Mouse (Mus musculus): Measurements from ENCODE around the gene Pfpl. TPM values are rescaled to one million over a fixed set of nuclear protein-coding genes. Genes with fewer than 3 reads are reported as not detected.
A peak's percentile ranks its signal among the peaks of the same experiment; 100 is the strongest.

Gene Pfpl
- polyA plus RNA-seq, 1 experiment from 2014 or later = not detected

- Histone ChIP-seq H3K36me3 (replicated peaks; ENCODE audit: insufficient read depth, low read length) (no peaks in the 10 kb centered on the region), H3K4me3 (ENCODE audit: low read depth, low read length) (no peak overlapping the region), H3K27me3 (ENCODE audit: insufficient read depth, low read length) (no peaks in the 10 kb centered on the region), H3K4me1 (ENCODE audit: insufficient read depth) (no peaks in the 10 kb centered on the region), H3K27ac (ENCODE audit: low read depth) (no peak overlapping the region), H3K9me3 (ENCODE audit: low read length) (no peaks in the 10 kb centered on the region), H3K4me2 (ENCODE audit: low read depth, low read length) (no peak overlapping the region), H3K9ac (replicated peaks) (no peak overlapping the region)
- ATAC-seq (no peak), DNase-seq (no peak)
- TF ChIP-seq EP300 (IDR thresholded peaks at IDR 0.05; ENCODE audit: low read depth) = no peak
- no peak for TF ChIP-seq CTCF (IDR thresholded peaks at IDR 0.05; ENCODE audit: low read depth)
- WGBS (ENCODE audit: insufficient replicate concordance) = 71% methylated on average over 5 of the region's 5 CpGs
These were observed 604 bp upstream of the Pfpl start for GRCm38 (mm10) chr19:12427101-12427500.

- H3K36me3 ChIP-seq (replicated peaks; ENCODE audit: insufficient read depth, low read length) = no peaks in the 10 kb centered on the region
- H3K4me2 ChIP-seq (ENCODE audit: low read depth, low read length) = no peak overlapping the region
- no peaks in the 10 kb centered on the region for H3K9me3 ChIP-seq (ENCODE audit: low read length)
- no peak overlapping the region for H3K9ac ChIP-seq (replicated peaks)
- H3K27ac ChIP-seq (ENCODE audit: low read depth) = no peak overlapping the region
- DNase-seq (peak; percentile 32), ATAC-seq (peak; percentile 29; the same call in 1 of the 2 replicates)
- TF ChIP-seq CTCF (IDR thresholded peaks at IDR 0.05; ENCODE audit: low read depth) (peak; percentile 80), EP300 (IDR thresholded peaks at IDR 0.05; ENCODE audit: low read depth) (no peak)
- 0 out of 2 replicates have a peak, but pooled peaks cover 5% of the 10 kb centered on the region for H3K4me1 ChIP-seq (ENCODE audit: insufficient read depth)
- 9% methylated on average over 2 of the region's 2 CpGs for WGBS (ENCODE audit: insufficient replicate concordance)
- no peak overlapping the region for H3K4me3 ChIP-seq (ENCODE audit: low read depth, low read length)
- H3K27me3 ChIP-seq (ENCODE audit: insufficient read depth, low read length) = no peaks in the 10 kb centered on the region
These were observed 5.3 kb downstream of the Pfpl start for GRCm38 (mm10) chr19:12433033-12433432.

GRCm38 (mm10) chr19:12435011-12435416 is 7.3 kb downstream of the Pfpl start:
- ATAC-seq (peak; percentile 67), DNase-seq (no peak)
- H3K27me3 ChIP-seq (ENCODE audit: insufficient read depth, low read length) = no peaks in the 10 kb centered on the region
- TF ChIP-seq CTCF (IDR thresholded peaks at IDR 0.05; ENCODE audit: low read depth) (no peak), EP300 (IDR thresholded peaks at IDR 0.05; ENCODE audit: low read depth) (no peak)
- peak overlapping the region; percentile 52 for H3K27ac ChIP-seq (ENCODE audit: low read depth)
- no peaks in the 10 kb centered on the region for H3K36me3 ChIP-seq (replicated peaks; ENCODE audit: insufficient read depth, low read length)
- H3K4me2 ChIP-seq (ENCODE audit: low read depth, low read length) = no peak overlapping the region
- H3K9ac ChIP-seq (replicated peaks) = no peak overlapping the region
- H3K4me1 ChIP-seq (ENCODE audit: insufficient read depth) = 0 out of 2 replicates have a peak, but pooled peaks cover 5% of the 10 kb centered on the region
- no peak overlapping the region for H3K4me3 ChIP-seq (ENCODE audit: low read depth, low read length)
- H3K9me3 ChIP-seq (ENCODE audit: low read length) = no peaks in the 10 kb centered on the region
- 56% methylated on average over 4 of the region's 4 CpGs for WGBS (ENCODE audit: insufficient replicate concordance)

- H3K4me2 ChIP-seq (ENCODE audit: low read depth, low read length) = no peak overlapping the region
- 41% methylated on average over 4 of the region's 4 CpGs for WGBS (ENCODE audit: insufficient replicate concordance)
- ATAC-seq (no peak), DNase-seq (no peak)
- no peaks in the 10 kb centered on the region for H3K9me3 ChIP-seq (ENCODE audit: low read length)
- H3K4me3 ChIP-seq (ENCODE audit: low read depth, low read length) = no peak overlapping the region
- TF ChIP-seq EP300 (IDR thresholded peaks at IDR 0.05; ENCODE audit: low read depth) (no peak), CTCF (IDR thresholded peaks at IDR 0.05; ENCODE audit: low read depth) (no peak)
- no peaks in the 10 kb centered on the region for H3K36me3 ChIP-seq (replicated peaks; ENCODE audit: insufficient read depth, low read length)
- peaks cover 5% of the 10 kb centered on the region; the same call in 1 of the 2 replicates for H3K4me1 ChIP-seq (ENCODE audit: insufficient read depth)
- no peak overlapping the region for H3K9ac ChIP-seq (replicated peaks)
- H3K27me3 ChIP-seq (ENCODE audit: insufficient read depth, low read length) = no peaks in the 10 kb centered on the region
- peak overlapping the region; percentile 52 for H3K27ac ChIP-seq (ENCODE audit: low read depth)
These were observed 8.2 kb downstream of the Pfpl start for GRCm38 (mm10) chr19:12435750-12436524.

DNA sequence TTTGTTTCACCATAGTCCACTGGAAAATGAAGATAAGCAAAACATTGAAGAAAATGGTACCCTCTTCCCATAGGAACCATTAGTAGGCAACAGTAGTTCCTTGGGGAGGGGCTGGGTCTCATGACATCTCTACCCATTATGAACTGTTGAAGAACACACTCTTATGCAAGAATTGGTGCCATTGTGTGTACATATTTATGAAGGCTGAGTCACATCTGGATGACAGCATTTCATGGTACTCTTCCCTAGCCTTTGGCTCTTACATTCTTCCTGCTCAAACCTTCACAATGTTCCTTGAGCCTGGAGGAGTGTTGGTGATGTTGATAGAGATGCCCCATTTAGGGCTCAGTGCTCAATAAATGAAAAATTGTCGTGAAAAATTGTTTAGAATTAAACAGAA is 11.9 kb downstream of the Pfpl start:
- no peak for DNase-seq
- no peak for ATAC-seq
- TF ChIP-seq CTCF (IDR thresholded peaks at IDR 0.05; ENCODE audit: low read depth) (no peak), EP300 (IDR thresholded peaks at IDR 0.05; ENCODE audit: low read depth) (no peak)
- Histone ChIP-seq H3K9ac (replicated peaks) (no peak overlapping the region), H3K27me3 (ENCODE audit: insufficient read depth, low read length) (no peaks in the 10 kb centered on the region), H3K4me1 (ENCODE audit: insufficient read depth) (peaks cover 8% of the 10 kb centered on the region; the same call in 1 of the 2 replicates), H3K36me3 (replicated peaks; ENCODE audit: insufficient read depth, low read length) (no peaks in the 10 kb centered on the region), H3K4me2 (ENCODE audit: low read depth, low read length) (no peak overlapping the region), H3K9me3 (ENCODE audit: low read length) (no peaks in the 10 kb centered on the region), H3K4me3 (ENCODE audit: low read depth, low read length) (no peak overlapping the region), H3K27ac (ENCODE audit: low read depth) (no peak overlapping the region)
- WGBS (ENCODE audit: insufficient replicate concordance) = 41% methylated on average over 1 of the region's 1 CpGs

DNA sequence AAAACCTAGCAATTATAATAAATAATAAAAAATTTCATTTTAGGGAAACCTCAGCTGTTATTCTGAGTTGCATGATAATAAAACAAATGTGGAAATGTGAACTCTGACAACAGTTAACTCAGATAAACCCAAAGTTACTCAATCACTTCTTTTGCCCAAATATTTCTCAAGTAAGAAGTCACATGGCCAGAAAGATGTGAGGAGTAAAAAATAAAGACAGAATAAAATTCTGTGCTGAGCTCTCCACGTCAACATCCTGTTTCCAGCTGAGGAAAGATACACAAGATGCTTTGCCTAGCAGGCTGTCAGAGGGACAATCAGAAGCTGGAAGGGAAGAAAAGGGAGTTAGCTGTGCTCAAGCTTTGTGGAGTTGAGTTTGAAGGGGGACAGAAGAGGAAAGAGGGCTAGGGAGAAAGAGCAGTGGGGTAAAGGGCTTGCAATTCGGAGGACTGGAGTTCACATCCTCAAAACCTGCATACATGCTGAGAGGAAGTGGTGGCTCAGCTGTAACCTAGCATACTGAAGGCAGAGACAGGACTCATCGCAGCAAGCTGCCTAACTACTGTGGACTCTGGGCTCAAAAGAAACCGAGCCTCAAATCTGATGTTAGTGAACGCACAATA is 12.5 kb downstream of the Pfpl start:
- peaks cover 8% of the 10 kb centered on the region; the same call in 1 of the 2 replicates for H3K4me1 ChIP-seq (ENCODE audit: insufficient read depth)
- WGBS (ENCODE audit: insufficient replicate concordance) = 40% methylated on average over 5 of the region's 5 CpGs
- DNase-seq (no peak), ATAC-seq (peak; percentile 33; the same call in 1 of the 2 replicates)
- no peak overlapping the region for H3K4me3 ChIP-seq (ENCODE audit: low read depth, low read length)
- H3K9ac ChIP-seq (replicated peaks) = no peak overlapping the region
- H3K27ac ChIP-seq (ENCODE audit: low read depth) = peak overlapping the region; percentile 70
- no peaks in the 10 kb centered on the region for H3K9me3 ChIP-seq (ENCODE audit: low read length)
- TF ChIP-seq CTCF (IDR thresholded peaks at IDR 0.05; ENCODE audit: low read depth) (no peak), EP300 (IDR thresholded peaks at IDR 0.05; ENCODE audit: low read depth) (no peak)
- H3K36me3 ChIP-seq (replicated peaks; ENCODE audit: insufficient read depth, low read length) = no peaks in the 10 kb centered on the region
- no peaks in the 10 kb centered on the region for H3K27me3 ChIP-seq (ENCODE audit: insufficient read depth, low read length)
- H3K4me2 ChIP-seq (ENCODE audit: low read depth, low read length) = 0 out of 2 replicates have a peak overlapping the region, but pooled peaks have one; percentile 0

All from liver, postnatal 0 days (tissue).